Mouse (Mus musculus) cerebellum, postnatal 4 days (tissue): Measurements from ENCODE around the gene AW551984.

Source experiments
- DNase-seq, 2 experiments: peaks; one replicate each; pipeline ENCODE4 v3.0.0; 2022; ENCODE audit warnings: low spot score in 2 of 2, mixed read lengths in 1 of 2

Gene AW551984

GRCm38 (mm10) chr9:39603999-39604453 lies at the start of gene AW551984:
Gene AW551984 (minus strand): TSS chr9:39604403.
- DNase-seq = peak in 1 of 2 experiments; percentile 2

DNA sequence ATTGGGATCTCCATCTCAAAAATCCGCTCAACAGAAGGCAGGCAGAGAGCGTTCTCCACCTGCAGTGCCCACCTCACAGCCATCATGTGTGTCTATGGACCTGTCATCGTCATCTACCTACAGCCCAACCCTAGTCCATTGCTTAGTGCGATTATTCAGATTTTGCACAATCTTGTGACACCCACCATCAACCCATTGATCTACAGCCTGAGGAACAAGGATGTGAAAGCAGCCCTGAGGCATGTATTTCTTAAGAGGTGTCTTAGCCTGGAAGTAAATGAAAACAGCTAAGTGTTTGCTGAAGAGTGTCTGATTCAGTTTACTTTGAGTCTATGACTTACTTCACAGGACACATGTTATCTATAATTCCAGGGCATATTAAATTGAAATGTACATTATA lies 43.2 kb upstream of the AW551984 start:
- DNase-seq = no peak

- no peak for DNase-seq
Measured at GRCm38 (mm10) chr9:39644785-39645184, 40.6 kb upstream of the AW551984 start, which contains the start of gene Olfr961. Gene Olfr961 (plus strand): TSS chr9:39645085.

DNA sequence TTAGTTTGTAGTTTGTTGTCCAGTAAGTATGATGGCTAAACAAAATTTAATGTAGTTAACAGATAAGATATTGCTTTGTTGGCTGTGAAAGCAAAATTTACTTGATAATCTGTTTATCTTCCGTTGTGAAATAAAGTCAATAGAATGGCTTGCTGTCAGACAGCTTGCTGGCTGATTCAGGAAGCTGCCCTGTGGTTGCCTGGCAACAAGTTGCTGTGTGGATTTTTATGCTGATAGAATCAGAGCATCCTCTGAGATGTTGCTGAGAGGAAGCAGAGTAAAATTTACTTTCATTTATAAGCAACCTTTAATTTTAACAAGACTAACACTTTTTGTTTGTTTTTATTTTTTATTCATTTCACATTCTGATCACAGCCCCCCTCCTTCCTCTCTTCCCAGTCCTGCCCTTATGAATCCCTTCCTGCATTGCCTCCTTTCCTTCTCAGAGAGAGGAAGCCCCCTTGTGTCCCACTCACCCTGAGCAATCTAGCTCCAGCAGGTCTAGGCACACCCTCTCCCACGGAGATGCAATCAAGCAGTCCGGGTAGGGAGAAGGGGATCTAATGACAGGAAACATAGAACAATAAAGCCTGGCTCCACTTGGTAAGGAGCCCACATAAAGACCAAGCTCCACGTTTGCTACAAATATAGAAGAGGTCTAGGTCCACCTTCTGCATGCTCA lies 29.9 kb upstream of the AW551984 start:
- no peak for DNase-seq

GRCm38 (mm10) chr9:39629069-39629468 lies 24.9 kb upstream of the AW551984 start:
- no peak for DNase-seq

DNA sequence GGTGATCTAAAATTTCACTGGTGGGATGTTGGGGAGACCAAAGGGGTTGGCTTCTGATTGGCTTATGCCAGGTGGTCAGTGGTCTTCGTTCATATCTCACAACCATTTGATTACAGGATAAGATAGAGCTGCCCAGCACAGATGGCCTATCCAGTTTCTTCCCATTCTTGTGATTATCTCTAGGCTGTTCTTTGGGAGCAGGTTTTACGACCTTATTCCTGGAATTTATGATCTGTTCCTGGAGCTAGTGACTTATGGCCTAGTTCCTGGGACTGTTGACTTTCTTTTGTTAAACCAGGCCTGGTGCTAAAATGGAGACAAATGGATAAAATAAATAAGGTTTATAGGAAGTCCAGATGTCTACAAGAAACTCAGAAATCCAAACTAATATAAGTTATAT lies 20.5 kb upstream of the AW551984 start:
- no peak for DNase-seq

- no peak for DNase-seq
Measured at GRCm38 (mm10) chr9:39623783-39624182, 19.6 kb upstream of the AW551984 start.

DNA sequence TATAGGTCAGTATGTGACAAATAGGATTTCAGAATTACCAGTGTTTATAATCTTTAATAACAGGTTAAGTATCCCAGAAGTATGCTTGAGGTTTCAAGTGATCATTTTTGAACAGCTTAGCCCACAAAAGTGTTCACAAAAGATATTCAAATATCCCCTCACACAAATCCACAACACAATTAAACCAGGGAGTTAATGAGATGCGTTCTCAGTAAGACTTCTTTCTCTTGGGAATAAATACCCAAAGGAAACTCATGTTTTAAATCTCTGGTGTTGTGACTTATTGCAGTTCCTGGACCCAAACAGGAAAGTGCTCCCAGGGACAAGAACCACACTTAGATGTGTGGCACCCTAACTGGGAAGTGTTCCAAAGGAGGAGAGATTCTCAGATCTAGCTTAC lies 16.9 kb upstream of the AW551984 start, which contains the start of gene Olfr960:
TSS of gene Olfr960 (plus strand) at position 301 of the 400 bp plus-strand sequence.
- no peak for DNase-seq

- DNase-seq = no peak
Measured at GRCm38 (mm10) chr9:39611953-39612352, 7.8 kb upstream of the AW551984 start.

GRCm38 (mm10) chr9:39610355-39610754 lies 6.2 kb upstream of the AW551984 start, which contains the start of gene Olfr148:
Gene Olfr148 (plus strand): TSS chr9:39610655.
- DNase-seq = no peak

GRCm38 (mm10) chr9:39608497-39608896 lies 4.3 kb upstream of the AW551984 start:
- no peak for DNase-seq

DNA sequence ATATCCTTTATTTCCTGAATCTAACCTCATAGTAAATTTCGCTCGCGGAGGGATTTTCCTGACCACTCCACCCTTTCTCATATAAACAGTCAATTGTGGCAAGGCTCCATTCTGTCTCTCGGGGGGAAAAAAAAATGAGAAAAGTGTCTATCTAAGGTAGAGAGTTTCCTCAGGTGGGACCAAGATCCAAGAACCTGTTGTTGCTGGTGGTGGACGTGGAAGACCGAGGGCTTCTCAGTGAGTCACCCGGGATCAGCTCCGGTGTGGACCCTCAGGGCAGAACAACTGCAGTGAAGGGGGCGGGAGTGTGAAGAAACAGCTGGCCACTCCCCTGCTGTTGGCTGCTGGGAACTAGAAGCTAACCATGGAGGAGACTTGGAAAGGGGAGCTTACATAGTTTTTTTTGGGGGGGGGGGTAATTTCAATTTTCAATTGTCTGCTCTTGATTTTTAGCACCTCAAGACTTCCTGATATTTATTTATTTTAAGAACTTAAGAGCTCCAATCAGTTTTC lies 814 bp downstream of the AW551984 start:
- peak in 1 of 2 experiments; percentile 4 for DNase-seq

DNA sequence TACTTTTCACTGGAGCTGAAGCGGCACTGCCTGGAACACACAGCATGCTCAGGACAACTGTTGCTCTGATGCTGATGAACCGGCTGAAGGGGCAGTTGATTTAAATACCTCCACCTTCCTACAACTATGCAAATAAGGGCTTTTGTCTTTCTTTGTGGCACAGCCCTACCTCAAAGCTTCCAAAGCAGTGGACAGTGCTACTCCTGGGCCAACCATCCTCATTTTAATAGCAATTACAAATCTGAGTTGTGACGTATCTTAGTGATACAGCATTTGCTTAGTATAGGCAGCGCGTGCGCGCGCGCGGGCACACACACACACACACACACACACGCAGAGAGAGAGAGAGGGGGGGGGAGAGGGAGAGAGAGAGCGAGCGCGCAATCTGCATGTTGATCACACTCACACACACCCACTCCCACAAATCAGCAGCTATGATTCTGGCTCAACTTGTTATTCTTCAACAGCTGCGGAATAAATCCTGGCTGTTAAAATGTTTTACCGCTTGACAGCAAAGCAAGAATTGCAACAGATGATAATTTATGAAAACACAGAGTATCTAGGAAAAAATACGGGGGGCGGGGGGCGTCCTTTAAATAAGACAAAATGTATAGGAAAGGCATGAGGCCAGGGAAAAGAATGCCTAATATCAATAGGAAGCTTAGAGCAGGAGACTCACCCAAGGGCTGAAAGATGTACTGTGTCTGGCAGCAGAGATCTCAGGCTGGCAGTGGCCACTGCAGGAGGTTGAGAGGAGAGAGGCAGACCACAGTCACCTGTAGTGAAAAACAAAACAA lies 1.5 kb downstream of the AW551984 start:
- peak in 1 of 2 experiments; percentile 3 for DNase-seq

DNA sequence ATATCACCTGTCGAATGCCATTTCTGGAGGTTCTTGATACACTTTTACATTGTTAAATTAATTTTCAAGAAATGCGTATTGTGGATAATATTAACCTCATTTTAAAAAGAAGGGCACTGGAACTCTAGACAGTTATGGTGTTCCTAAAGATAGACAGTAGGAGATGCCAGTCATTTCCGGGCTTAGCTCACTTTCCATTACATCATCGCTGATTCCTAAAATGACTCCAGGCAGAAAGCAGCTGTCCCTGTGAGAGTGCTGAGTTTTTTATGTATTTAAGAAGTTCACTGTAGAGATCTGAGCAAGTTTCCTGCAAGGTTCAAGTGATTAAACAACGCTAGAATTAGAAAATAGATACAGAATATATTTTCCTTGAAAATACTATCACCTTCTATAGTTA lies 27.2 kb downstream of the AW551984 start:
- DNase-seq = no peak

- DNase-seq = no peak
Measured at GRCm38 (mm10) chr9:39575469-39575868, 28.7 kb downstream of the AW551984 start, which contains the start of gene Olfr959. Gene Olfr959 (minus strand): TSS chr9:39575569.

DNA sequence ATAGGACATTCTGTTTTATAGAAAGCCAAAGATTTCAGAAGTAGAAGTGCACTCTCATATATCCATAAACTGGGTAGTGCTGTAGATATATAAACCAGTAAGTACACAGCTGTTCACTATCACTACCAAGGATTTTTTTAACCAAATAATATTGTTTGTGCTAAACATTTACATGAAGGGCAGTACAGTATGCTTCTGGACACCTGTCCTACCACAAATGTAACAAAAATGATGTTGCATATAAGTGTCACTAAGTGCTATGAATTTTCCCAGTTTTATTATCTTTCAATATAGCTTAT lies 45.9 kb downstream of the AW551984 start:
- DNase-seq = no peak

DNA sequence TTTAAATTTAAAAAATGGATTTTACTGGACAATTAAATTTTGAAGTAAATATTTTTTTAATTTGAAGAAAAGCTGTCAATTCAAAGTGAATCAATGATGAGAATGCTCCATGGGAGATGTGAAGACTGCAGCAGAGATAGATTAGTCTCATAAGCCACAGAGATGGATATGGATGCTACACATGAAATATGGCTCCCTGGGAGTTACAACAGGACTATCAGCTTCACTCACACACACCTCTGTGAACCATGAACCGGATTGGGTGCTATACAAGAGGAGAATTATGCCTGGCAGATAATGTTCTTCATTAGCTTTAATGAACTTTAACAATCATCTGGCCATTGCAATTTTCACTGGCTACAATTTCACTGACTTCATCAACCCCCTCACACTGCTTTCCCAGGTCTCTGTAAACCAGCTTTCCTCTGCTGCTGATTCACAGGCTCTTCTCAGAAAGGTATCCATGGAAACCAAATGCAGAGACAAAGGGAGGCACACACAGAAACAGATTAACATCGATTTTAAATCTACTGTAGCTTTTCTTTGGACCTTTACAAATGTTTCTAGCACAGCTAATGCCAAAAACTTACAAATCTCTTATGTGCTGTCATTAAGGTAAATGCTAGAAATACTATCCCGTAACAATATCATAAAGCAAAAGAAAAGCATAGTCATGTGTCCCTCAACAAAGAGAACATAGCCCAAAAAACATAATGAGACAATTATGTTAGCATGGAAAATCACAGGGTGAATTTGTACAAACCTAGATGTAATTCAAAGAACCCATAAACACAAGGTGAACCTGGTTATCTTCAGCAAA lies 46.5 kb downstream of the AW551984 start:
- DNase-seq = no peak

DNA sequence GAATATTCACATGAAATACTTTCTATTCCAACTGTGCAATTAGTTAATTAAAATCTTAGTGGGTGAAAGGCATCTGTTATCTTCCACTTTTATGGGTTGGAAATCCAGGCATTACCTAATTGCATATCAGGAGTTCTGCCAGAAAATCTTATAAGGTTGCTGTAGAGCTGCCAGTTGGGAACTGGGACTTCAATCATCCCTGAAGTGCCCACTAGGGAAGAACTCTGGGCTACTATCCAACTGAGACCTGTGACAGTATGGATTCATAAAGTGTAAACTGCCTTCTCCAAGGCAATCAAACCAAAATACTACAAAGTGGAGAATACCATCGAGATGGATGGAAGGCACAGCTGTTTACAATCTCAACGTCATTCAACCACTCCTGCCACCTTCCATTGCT lies 50.3 kb downstream of the AW551984 start, which contains the start of gene Olfr958:
TSS of gene Olfr958 (minus strand) at position 109 of the 400 bp plus-strand sequence.
- DNase-seq = no peak

DNA sequence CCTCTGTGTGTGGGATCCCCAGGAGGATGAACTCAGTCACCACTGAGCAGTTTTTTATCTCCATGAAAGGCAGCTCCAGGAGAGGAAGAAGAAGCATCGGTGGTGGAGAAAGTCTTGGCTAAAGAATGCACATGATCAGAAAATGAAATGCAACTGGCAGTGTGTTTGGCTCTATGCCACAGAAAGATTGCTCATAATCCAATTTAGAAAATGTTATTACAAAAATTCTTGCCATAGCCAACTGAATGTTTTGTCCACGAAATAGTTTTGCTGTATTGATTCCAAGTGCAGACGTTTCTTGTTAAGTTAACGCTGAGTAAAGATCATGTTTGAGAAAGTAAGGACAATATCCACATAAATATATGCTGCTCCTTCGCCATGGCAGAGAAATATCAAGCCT lies 53.4 kb downstream of the AW551984 start:
- DNase-seq = no peak
